Mouse (Mus musculus): ENCODE measurements around the gene Efnb3.

Efnb3 gene

DNA sequence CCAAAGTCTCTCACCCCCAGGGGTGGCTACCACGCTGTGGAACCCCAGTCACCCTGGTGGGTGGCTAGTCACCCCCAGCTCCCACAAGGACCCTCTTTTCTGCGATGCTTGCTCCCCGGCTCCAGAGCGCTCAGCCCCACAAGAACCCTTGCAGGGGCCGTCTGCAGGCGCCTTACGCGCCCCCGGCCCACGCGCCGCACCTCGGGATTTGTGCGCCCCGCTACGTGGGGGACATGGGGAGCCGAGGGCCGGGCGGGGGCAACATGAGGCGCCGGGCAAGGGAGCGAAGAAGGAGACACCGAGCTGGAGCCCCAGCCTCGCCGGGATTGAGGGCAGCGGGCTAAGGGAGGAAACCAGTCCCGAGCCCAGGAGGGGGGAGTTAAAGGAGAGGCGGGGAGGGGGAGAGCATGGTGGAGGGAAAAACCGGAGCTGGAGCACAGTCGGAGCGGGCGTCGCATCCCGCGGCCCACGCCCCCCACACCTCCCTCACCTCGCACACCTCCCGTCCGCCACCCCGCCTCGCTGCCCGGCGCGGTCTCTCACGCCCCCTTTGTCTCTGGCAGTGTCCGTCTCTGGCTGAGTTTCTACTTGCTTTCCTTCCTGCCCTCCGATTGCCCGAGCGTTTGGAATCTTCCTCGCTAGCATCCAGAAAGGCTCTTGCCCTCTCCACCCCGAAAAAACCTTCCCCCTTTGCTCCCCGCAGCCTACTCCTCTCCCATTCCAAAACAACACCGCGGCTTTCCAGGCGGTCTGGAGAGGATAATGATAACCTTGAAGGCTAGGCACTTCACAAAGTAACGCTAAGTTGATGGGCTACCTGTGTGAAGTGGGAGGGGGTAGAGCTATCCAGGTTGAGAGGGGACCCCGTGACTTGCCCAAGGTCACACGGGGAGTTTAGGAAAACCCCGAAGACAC lies at the start of gene Efnb3:
Gene Efnb3, minus strand, starts transcription at position 355 of the 915 bp plus-strand sequence.
- DNase-seq (ENCODE audit: low spot score in 2 of 2), result peak in 1 of 2 experiments; percentile 24

DNA sequence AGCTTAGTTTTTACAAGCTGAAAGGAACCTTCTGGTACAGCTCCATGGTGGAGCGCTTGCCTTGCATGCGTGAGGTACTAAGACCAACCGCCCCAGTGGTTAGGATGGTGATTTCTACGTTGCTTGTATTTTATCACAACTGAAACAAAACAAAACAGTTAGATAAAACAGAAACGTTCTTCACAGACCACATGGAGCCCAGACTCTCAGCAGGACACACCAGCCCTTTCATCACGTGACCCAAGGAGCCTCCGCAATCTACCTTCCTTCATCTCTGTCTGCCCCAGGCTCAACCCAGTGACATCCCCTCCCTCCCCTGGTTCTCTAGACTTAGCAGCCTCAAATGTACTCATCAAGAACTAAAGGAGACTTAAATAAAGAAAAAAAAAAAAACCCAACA lies 49.4 kb upstream of the Efnb3 start:
- DNase-seq (ENCODE audit: low spot score in 2 of 2), result no peak

DNA sequence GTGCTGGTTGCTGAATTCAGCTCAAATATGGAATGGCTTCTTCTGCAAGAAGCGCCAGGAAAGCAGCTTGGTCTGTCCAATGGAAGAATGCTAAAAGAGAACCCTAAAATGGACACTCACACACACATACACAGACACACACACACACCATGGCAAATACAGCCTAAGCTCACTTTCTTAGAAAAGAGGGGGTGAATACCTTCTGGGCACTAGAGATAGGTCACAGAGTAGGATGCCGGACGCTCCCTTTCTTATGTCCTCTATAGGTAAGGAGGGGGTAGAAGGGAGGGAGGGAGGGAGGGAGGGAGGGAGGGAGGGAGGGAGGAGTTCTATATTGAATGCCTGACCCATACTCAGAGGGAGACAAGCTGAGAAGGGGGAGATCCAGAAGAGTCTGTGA lies 48.5 kb upstream of the Efnb3 start:
- DNase-seq (ENCODE audit: low spot score in 2 of 2), result no peak

DNA sequence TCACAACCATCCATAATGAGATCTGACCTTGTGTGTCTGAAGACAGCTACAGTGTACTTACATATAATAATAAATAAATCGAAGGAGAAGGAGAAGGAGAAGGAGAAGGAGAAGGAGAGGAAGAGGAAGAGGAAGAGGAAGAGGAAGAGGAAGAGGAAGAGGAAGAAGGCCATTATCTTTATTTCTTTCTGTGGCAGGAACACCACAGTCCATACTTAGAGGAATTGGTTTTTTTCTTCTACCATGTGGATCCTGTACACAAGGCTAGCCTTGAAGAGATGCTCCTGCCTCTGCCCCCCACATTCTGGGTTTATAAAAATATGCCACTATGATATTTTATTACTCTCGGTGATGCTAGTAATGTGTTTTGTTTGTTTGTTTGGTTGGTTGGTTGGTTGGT lies 46.8 kb upstream of the Efnb3 start:
- no peak for DNase-seq (ENCODE audit: low spot score in 2 of 2)

DNA sequence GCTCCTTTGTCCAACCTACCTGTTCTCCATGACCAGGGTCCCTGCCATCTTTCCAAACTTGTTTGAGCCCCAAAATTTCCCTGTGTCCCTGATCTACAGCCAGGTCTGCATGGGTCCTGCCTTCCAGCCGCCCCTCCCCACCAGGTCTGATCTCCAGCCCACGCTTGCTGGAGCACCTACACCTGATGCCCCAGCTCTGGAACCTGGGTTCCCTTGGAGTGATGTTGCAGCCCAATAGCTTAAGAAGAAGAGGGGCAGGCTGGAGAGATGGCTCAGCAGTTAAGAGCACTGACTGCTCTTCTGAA lies 46.4 kb upstream of the Efnb3 start:
- DNase-seq (ENCODE audit: low spot score in 2 of 2), result no peak

DNA sequence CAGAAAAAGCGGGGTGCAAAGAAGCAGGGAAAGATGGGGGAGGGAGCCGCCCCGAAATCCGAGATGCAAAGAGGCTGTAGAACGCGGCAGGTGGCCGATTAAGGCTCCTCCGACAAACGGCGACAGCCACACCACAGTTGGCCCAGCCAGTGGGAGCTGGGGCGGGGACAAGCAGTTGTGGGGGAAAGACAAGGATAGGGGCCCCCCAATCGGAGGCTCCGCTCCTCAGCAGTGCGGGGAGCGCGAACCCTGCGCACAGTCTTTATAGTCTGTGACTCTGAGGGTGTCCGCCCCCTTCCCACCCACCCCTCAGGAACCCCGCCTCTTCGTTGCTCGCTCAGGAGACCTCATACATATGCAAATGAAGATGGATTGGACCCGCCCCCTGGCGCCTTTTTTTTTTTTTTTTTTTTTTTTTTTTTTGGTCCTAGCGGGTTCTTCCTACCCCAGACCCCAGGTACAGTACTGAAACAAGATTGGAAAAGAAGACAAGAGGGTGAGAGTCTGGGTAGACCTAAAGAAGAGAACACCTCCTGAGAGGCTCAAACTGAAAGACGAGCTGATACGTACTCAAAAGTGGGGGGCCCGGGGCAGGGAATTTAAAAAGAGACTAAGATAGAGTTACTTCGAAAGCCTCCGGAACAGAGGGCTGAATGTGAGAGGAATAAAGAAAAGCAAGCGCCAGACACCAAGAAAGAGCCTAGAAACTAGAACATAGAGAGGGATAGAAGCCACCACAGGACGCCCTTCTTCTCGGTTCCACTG lies 45.9 kb upstream of the Efnb3 start, which contains the start of gene Atp1b2:
Gene Atp1b2, minus strand, starts transcription at position 217 of the 765 bp plus-strand sequence.
- peak; percentile 74 to 77 for DNase-seq (ENCODE audit: low spot score in 2 of 2)

DNA sequence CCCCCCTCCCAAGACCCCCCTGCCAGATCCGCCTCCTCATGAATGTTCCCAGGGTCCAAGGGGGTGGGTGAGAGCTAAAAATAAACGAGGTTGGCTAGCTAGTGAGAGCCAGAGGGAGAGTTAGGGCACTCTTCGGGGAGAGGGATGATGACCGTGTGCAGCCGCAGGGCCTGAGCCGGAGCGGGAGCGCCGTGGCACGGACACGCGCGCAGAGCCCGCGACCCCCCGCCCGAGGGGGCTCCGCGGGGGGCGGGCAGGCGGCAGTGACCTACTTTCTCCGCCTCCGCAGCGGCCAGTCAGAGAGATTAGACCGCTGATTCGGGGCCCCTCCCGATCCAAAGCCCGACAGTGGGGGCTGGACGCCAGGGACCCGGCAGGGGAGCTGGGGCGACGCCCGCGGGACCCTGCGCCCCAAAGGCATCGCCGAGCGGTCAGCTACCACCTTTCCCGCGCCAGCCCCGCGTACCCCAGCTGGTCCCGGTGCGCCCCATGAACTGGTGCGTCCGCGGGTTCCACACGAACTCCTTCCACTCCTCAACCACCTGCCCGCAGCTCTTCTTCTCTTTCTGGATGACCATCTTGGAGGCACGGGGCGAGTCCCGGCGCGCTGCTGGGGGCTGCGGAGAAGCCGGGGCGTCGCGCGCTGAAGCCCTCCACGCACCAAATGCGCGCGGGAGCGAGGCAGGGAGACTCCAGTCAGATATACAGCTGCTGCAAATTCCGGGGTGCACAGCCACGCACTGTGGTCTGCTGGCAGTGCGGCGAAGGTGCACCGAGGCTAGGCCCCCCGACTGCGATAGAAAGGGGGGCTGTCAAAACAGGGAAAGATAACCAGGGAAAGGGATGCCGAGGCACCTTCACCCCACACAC lies 45.0 kb upstream of the Efnb3 start:
- DNase-seq (ENCODE audit: low spot score in 2 of 2), result no peak

DNA sequence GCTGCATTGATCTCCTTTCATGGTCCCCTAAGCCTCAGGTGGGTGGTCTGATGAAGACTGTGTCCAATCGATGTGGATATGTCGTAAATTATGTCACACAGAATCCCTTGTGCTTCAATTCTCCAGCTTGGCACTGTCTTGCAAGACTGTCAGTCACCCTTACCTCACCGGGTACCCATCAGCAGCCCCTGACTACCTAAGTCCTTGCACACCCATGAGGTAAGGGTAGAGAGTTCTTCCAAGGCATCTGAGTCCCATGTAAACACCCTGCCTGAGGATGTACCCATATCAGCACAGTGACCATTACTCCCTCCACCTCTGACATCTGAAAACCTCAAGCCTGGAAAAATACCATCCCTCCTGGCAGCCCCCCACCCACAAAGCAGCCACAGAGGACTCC lies 44.3 kb upstream of the Efnb3 start:
- DNase-seq (ENCODE audit: low spot score in 2 of 2), result no peak

DNA sequence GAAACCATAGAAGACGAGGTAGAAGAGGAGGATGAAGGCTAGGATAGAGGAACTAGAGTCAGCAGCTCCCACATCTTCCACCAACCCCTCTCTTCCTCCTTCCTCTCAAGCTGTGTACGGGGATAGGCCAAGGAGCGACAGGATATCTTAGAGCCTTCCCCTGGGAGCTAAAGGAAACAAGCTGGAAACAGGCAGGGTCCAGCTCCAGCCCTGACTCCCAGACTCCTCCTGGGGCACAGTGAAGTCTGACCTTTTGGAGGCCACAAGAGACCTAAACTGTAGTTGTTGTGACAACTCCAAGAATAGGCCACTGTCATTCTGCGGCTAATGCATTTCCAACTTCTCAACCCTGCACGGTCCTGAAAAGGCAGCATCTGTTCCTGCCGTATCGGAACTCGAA lies 43.5 kb upstream of the Efnb3 start:
- DNase-seq (ENCODE audit: low spot score in 2 of 2), result no peak

DNA sequence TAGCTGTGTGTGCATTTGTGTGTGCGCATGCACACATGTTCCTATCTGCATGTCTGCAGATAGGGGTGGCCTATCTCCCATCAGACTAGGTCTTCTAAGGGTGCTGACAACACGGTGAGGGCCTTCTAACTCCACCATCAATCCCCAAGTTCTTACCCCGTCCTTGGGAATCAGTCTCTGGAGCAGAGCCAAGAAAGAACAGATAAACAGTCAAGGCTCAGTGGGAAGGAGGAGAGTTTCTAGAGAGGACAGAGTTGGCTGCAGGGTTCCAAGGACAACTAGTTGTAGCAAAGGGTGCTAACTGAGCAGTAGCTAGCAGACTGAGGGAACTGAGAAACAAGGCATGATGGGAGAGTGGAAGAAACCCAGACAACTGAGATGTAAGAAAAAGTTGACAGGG lies 41.8 kb upstream of the Efnb3 start:
- no peak for DNase-seq (ENCODE audit: low spot score in 2 of 2)

DNA sequence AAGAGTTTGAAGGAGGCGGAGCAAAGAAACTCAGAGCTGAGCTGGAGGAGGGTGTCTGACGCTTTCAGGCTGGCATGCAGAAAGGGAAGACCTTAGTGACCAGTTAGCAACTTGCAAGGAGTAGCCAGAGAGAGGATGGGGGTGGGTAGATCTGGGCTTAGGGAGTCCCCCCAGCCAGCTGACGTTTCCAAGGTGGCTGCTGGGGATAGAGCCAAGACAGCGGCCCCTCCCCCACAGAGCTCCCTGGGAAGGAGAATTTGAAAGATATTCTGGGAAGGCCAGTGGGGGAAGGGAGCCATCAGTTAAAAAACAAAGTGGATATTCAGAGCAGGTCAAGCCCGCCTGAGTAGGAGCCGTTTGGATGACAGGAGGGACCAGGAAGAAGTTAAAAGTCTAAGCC lies 40.1 kb upstream of the Efnb3 start:
- DNase-seq (ENCODE audit: low spot score in 2 of 2), result peak; percentile 51 to 78

DNA sequence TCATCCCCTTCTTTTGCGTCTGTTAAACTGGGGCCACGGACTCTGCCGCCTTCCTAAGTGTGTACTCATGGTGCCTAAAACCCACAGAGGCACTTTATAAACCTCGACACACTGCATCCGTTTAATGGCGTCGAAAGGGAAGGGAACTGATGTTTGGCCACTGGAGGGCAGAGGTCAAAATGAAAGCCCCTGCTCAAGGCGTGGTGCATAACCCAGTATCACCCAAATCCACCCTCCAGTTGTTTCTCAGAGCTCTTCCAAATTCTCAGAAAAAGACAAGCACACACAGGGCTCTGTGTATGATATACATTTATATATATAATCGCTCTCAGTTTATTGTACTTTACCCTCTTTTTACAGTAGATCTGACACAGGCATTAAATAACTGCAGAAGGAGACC lies 39.4 kb upstream of the Efnb3 start:
- no peak for DNase-seq (ENCODE audit: low spot score in 2 of 2)

DNA sequence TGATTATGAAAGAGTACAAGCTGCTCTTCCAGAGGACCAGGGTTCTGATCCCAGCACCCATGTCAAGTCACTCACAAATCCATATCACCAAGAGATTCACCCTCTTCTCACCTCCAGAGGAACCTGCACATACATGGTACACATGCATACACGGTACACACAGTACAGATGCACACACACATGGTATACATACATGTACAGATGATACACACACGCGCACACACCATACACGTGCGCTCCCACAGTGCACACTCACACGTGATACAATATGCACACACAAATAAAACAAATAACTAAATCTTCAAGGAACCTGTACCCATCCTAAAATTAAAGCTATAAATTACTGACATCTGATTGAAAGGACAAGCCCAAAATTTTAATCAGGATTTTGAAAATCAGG lies 34.8 kb upstream of the Efnb3 start:
- no peak for DNase-seq (ENCODE audit: low spot score in 2 of 2)

DNA sequence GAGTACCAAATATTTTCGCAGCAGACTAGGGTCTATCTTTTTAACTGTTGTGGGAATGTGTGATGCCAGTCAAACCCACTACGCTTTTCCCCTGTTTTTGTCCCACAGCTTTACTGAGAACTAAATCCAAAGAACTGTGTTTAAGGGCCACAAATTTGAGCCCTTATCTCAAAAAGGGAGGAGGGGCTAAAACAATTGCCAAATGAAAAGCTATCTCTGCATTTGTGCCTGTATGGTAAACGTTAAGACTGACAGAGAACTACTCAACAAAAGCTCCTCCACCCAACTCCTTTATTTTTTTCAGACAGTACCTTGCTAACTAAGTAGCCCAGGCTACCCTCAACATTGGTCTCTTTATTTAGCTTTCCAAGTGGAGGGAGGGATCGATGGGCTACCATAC lies 32.8 kb upstream of the Efnb3 start:
- no peak for DNase-seq (ENCODE audit: low spot score in 2 of 2)

DNA sequence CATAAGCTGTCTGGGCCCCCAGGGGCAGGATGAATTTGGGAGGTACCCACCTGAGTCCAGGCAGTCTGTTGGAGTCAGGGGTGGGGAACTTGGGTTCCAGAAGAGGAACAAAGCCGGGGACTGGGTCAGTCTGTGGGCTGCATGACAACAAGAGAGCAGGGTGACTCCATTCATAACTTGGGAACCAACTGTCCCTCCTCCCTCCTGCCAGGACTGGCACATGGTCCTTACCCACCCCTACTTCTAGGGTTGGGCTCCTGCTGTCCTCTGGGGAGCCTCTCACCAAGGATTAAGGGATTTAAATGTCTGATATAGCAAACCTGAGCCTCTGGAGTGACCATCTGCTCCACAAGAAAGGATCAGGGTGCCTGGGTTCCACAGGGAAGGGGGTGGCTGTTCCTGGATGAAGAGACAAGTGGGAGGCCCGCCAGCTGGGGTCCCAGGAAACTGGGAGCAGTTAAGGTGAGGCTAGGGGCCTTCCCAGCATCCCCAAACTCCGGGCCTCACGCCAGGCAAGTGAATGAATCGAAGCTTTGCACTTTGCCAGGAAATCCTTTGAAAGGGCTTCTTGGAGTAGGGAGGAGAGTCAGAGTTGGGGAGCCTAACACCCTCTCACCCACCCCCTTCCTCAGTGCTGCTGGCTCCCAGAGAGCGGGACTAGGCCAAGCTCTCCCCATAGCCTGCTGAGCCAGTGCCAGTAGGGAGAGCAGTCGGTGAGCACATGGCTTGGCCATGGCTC lies 32.1 kb upstream of the Efnb3 start:
- peak; percentile 66 to 75 for DNase-seq (ENCODE audit: low spot score in 2 of 2)

DNA sequence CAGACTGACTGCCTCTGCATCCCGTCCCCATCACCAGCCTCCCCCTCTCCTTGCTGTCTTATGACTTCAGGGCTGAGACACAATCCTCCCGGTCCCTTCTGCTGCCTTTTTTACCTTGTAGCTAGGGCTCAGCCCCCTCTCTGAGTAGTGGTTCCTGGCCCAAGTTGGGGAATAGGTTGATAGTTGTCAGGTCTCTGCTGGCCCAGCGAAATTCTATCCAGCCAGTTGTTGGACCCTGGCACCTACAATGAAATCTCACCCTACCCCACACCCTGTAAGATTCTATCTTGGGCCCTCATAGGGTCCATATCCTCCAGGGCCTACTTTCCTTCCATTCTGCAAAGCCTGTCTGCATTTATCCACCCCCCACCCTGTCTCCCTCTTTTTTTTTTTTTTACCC lies 31.4 kb upstream of the Efnb3 start:
- no peak for DNase-seq (ENCODE audit: low spot score in 2 of 2)

DNA sequence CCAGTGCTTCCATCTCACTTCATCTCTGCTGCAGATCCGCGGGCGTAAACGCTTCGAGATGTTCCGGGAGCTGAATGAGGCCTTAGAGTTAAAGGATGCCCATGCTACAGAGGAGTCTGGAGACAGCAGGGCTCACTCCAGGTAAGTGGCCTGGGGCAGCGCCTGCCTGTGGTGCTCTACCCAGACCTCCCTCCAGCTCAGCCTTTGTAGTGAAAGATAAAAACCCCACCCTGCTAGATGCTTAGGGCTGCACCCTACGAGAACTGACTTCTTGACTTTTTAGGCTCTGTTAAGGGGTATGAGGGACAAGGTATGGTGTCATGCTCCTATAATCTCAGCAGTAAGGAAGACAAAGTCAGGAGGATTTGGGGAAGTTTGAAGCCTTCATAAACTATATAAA lies 30.6 kb upstream of the Efnb3 start:
- no peak for DNase-seq (ENCODE audit: low spot score in 2 of 2)

DNA sequence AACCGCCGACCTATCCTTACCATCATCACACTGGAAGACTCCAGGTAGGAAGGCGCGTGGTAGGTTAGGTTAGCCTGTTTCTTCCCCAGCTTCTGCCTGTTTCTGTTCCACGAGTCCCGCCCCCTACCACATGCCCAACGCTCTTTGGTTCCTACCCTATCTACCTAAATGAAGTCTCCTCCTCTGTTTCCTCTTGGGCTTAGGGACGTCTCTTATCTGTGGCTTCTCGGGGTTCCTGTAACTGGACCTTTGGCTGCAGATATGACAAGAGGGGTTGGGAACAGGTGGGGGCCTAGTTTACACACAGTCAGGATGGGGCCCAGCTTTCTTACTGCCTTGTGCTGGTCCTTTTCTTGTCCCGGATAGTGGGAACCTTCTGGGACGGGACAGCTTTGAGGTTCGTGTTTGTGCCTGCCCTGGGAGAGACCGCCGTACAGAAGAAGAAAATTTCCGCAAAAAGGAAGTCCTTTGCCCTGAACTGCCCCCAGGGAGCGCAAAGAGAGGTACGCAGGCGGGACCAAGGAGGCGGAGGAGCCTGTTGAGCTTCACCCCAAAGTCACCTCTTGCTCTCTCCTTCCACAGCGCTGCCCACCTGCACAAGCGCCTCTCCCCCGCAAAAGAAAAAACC lies 29.3 kb upstream of the Efnb3 start:
- DNase-seq (ENCODE audit: low spot score in 2 of 2), result no peak

DNA sequence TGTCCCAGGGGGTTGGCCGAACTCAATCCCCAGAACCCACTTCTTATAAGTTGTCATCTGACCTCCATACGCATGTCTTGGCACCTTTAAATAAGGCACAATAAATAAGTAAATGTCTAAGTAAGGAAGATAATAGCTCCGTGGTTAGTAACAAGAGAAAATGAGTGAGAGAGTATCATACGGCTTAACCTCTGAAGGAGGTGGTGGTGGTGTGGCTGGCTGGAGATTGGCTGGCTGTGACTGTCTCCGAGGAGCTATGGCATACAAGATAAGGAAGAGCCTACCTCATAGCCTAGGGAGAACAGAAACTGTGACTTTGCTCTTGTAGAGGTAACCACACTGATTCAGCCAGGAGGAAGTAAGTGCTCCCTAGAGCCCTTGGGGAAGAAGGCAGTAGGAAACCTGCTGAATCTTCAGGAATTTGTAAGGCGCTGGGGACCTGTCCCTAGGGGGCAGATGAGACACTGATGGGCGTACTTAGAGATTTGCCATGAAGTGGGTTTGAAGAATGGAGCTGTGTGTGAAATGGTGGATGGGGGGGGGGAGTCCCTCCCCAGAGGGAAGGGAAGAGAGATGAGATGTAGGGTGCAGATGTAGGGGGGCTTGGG lies 25.8 kb upstream of the Efnb3 start:
- no peak for DNase-seq (ENCODE audit: low spot score in 2 of 2)

DNA sequence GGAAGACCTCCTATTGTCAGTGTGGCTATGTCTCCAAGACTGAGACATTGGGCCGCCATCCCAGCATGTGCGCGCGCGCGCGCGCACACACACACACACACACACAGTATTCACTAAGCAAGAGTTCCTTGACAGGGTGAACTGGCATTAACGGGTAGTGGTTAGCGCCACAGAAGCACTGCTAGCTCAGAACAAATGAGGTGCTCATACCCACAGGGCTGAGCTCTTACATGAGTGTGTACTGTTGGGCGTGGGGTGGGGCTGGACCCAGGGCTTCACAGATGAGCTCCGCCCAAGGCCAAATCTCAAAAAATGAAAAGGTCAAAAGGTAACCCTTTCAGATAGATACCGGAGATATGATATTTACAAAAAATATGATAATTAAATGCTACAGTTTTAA lies 24.9 kb upstream of the Efnb3 start:
- DNase-seq (ENCODE audit: low spot score in 2 of 2), result no peak

DNA sequence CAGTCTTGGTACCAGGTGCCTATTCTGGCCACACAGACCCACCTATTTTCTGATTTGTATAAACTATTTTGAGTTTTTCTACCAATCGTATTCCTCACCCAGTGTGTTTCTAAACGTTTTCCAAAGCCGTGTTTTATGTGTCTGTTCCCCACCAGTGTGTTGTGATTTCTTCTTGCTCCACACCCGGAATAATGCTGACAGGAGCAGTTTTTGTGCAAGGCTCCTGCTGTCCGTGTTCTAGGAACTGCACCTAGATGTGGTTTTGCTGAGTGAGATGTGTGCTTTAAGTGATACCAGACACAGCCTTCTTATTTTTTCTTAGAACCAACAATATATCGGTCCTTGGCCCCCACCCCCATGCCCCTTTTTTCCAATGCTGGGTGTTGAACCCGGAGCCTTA lies 24.0 kb upstream of the Efnb3 start:
- DNase-seq (ENCODE audit: low spot score in 2 of 2), result no peak
